Mouse (Mus musculus) induced T-regulatory cell, adult 2 months (primary cell): ENCODE measurements around the gene Pycr2.

ENCODE experiments used
- DNase-seq: peaks from one replicate; pipeline ENCODE4 v3.0.0-alpha.2; 2012; ENCODE audit warnings: low read depth

Pycr2 gene

DNA sequence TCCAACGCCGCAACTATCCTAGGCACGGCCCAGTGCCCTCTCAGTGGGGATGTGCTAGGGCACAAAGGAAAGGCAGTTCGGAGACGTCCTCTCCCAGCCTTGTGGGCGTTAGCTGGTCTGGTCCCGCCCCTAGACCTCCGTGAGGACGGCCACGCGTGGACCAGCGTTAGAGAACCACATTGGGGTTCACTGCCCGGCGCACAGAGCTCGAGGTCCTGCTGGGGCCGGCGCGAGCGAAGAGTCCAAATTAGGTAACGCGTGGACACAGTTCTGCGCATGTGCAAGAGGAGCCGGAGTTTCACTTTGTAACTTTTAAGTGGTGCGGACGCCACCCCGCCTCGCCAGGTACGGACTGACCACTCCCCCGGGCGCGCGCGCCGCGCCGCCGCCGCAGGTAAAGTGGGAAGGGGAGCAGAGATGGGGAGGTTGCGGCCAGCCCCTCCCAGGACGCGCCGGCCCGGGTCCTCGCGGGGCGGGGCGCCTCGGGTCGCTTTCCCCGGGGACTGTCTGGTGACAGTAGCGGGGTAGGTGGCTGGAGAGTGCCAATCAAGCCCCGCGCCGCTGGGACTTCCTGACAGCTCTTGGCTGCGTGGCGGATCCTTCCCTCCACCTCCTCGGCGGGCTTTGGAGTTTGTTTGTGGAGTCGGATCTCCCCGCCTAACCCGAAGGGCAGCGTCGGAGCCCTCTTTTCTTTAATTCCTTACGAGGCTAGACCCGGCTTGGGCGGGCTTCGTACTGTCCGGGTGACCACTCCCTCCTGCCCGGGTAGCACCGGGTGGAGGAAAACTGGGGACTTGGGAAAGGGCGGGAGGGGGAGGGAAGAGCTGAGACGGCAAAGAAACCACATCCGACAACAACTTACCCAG is 38.3 kb downstream of the Pycr2 start, which contains the start of gene Tmem63a:
Tmem63a (plus strand) TSS at position 179 of the 866 bp plus-strand sequence.
- DNase-seq: peak; percentile 89

DNA sequence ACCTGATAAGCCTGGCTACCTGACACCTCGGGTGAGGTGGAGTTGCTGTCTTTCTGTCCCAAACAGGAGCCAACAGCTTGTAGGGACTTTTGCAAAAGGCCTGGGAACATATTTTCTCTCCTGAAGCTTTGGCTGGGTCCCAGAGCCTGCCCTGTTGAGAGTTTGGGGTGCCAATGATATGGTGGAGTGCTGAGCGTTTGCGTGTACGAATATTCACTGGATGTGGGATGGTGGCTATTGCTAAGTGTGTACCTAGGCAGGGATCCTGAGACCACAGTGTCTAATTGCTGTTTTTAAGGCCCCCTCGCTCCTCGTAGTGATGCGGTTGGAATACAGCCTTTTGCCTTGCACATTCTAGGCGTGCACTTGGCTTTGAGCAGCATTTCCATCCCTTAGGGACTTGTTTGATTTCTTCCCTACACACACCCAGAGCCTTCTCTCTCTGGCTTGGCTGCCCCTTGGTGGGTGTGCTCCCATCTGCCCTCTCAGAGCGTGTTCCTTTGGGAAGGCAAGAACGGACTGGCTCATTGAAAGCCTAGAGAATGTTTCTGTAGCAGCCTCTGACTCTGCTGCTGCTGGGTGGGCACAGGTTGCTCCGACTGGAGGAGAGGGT is 39.0 kb downstream of the Pycr2 start:
- DNase-seq: peak; percentile 63

DNA sequence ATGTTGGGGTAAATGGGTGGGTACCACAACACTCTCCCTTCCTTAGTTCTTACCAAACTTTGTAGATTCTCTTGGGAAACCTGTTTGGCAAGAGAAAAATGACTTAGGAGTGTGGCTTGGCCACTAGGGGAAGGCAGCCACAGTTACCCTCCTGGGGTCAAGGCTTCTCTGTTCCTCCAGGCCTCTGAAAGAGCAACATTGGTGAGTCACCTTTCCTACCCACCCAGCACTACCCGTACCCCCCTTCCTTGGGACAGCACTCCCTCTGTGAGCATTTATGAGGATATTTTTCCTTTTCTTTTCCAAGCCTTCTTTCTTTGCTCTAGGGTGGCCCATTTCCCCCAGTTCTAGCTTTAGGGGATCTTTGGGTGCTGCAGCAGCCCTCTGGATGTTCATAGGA is 39.8 kb downstream of the Pycr2 start:
- no peak for DNase-seq

DNA sequence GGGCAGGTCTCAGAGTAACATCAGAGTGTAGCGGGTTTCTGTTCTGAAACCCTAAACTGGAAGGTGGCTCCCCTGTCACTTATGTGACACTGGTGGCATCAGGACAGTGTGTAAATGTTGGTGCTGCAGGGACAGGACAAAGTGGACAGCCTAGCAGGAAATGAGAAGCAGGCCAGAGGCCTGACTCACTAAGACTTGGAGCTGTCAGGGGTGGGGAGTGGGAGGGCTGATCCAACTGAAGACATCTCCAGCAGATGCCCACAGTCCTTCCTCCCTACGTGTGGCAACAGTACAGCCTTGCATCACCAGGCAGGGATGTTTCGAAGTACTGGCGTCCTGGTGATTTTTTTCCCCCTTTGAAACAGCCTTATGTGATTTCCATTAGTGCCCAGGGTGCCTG is 40.5 kb downstream of the Pycr2 start:
- no peak for DNase-seq

DNA sequence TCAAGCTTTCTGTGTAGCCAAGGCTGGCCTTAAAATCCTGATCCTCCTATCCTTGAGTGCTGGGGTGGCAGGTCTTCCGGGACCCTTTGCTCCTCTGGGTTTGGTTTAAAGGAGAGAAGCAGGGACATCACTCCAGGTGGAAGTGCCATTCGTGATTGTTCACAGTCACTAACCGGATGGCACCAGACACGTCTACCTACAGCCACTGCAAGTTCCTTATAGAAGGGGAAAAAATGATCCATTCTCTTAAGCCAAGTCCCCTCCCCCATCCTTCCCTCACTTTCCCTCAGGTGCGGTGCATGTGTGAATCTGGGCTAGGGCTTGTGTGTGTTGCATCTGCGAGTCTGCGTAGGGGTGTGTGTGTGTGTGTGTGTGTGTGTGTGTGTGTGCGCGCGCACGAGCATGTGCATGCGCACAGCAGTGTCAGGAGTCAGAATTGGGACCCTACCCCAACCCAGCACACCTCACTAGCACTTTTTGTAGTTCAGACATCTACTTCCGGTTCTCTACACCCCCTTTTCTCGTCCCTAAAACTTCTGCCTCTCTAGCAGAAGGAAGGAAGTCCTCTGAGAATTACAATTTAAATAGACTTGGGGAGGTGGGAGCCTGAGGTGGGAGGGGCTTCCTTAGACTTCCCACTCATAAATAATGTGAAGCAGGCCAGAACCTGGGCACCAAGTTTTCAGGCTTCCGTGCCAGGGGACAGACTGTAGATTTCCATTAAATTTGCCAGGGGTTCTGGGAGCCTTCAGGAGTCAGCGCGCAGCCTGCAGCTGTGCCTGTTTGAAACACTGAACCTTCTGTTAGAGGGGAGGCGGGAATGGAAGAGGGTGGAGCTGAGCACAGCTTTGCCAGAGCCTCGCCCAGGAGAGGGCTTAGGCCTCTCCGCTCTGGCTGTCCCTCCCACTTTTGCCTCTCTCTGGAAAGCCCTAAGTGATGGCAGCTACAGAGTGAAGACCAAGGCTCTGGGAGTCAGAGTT is 41.2 kb downstream of the Pycr2 start:
- DNase-seq: peak; percentile 45

DNA sequence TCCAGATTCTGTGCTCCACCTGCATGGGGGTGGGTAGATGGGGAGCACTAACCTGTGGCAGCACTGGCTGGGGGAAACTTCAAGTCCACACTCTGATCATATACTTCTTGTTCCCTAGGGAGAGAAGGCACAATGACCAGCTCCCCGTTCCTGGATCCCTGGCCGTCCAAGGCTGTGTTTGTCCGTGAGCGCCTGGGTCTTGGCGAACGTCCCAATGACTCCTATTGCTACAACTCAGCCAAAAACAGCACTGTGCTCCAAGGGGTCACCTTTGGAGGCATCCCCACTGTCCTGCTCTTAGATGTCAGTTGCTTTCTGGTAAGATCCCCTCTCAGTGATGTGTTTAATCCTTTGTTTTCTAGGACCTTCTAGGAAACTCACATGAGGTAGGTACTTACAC is 42.4 kb downstream of the Pycr2 start:
- no peak for DNase-seq

DNA sequence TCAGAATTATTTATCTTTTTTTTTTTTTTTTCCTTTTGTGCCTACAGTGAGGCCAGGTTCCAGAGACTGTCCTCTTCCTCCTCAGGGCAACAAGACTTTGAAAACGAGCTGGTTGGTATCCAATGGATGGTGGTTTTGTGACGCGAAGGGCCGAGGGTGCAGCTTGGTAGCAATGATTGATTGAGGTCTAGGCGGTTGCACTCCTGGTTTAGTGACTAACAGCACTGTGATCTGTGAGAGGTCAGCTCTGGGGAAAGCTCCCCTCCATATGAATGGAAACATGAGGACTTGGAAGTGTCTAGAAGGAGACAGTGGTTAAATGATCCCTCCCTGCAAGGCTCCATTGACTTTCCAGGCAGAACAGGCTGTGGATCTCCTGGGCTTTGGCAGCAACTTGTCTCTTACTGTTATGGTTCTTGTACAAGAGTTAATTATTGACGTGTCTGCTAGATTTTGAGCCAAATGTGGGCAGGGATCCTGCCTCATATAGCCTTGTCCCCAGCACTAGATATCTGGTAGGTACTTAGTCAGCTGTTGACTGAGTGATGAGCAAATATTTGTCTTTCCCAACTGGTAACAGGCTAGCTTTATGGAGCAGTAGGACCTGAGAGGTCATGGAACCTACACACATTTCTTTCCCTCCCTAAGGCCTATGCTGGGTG is 48.1 kb downstream of the Pycr2 start:
- no peak for DNase-seq

DNA sequence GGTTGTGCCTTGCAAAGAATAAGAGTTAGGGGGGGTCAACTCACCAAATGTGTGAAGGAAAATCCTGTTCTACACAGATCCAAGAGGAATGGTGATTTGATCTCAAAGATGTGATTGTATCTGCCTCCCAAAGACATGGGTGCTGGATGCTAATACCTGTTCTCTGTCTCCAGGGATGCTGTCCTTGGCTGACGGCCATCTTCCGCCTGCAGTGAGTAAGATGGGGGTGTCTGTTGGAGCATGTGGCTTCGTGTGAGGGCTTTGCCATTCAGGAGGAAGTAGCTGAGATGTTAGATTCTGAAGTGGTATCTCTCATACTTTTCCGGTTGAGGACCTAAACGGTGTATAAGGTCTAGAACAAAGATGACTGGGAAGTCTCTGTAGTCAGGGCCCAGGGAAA is 48.7 kb downstream of the Pycr2 start:
- no peak for DNase-seq

DNA sequence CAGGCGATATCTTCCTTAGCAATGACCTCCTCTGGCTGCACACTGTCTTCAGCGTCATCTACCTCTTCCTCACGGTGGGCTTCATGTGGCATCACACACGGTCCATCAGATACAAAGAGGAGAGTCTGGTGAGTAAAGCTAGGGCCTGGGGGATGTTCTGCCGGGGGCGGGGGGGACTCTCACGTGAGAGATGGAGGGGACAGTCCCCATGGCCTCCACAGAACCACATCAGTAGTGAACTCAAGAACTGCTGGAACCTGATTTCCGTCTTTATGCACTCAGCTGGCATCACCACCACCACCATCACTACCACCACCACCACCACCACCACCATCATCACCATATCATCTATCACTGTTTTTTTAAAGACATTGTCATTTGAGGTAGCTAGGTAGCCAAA is 52.3 kb downstream of the Pycr2 start:
- DNase-seq: peak; percentile 47

DNA sequence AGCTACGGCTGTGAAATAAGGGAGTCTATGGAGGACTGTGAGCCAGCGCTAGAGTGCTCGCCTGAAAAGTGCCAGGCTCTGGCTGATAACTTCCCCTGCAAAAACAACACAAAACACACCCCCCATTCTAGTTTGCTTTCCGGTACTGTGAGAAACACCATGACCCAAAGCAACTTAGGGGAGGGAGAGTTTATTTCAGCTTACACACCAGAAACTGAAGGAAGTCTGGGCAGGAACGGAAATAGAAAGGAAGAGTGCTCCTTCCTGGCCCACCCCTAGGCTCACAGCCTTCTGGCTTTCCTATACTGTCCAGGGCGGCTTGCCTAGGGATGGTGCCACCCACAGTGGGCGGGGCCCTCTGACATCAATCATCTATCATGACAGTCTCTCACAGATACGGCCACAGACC is 52.9 kb downstream of the Pycr2 start:
- DNase-seq: no peak
